Mouse (Mus musculus): ENCODE measurements around the gene Naa10. TPM values are rescaled to one million over a fixed set of nuclear protein-coding genes. Genes with fewer than 3 reads are reported as not detected.

Gene Naa10
- polyA plus RNA-seq (2015; fragmentation: Nextera tagmentation; extraction: Ambion mirVana) = 212 and 213 TPM in 2 replicates

DNA sequence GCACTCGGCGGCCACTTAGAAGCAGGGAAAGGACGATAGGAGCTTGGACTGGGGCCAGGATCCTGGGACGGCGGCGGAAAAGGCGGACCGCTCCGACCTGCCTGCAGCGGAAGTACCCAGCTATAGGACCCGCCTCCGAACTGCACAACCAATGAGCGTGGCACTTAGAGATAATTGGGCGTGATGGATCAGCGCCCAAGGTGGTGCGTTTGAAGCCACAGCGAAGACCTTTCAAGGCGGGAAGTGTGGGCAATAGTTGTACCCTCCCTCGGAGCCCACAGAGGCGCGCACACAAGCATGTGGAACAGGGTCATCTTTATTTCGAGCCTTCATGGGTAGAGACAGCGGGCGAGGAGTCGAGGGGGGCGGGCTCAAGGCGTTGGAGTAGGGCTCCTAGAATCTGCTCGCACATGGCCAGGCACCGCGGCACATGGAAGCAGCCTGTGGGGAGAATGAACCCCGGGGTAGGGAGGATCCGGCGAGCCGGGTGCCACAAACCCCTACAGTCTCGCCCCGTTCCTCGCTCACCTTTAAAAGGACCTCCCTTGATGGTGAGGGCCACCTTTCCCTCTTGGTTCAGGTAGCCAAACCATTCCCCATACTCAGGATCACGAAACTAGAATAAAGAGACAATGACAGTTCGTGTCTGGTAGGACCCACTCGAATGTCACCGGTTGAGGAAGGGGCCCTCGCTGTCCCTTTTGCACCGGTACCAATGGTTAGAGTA, at the start of gene Naa10, which contains the start of gene Arhgap4:
Gene Naa10, minus strand, starts transcription at position 122 of the 727 bp plus-strand sequence.
Gene Arhgap4, minus strand, starts transcription at position 48 of the 727 bp plus-strand sequence.
- peak; percentile 85 for DNase-seq (ENCODE audit: low spot score)

DNA sequence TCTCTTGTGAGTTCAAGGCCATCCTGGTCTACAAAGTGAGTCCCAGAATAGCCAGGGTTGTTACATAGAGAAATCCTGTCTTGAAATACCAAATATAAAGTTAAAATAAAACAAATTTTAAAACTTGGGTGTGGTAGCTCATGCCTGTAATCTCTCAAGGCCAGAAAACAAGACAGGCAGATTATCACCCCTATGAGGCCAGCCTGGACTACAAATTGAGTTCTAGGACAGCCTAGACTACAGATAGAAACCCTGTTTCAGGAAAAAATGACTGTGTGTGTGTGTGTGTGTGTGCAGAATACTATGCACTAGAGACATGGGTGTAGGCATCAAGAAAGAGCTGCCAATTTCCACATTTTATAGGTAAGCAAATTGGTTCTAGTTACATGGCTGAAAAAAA, 49.0 kb upstream of the Naa10 start:
- no peak for DNase-seq (ENCODE audit: low spot score)

DNA sequence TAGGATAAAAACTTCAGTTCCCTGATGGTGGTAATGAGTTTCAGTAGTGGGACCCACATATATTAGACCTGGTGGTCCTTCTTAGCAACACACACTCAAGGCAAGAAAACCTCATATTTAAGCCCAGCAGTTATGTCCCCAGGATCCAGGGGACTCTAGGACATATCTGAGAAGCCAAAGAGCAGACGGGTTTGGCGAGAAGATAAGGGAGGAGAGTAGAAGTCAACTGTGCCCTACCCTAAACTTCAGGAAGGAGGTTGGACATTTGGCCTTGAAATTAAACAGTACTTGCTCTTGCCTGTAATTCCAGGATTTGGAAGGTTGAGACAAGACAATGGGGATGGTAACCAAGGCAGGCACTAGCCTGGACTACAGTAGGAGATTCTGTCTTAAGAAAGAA, 48.0 kb upstream of the Naa10 start:
- DNase-seq (ENCODE audit: low spot score) = no peak

DNA sequence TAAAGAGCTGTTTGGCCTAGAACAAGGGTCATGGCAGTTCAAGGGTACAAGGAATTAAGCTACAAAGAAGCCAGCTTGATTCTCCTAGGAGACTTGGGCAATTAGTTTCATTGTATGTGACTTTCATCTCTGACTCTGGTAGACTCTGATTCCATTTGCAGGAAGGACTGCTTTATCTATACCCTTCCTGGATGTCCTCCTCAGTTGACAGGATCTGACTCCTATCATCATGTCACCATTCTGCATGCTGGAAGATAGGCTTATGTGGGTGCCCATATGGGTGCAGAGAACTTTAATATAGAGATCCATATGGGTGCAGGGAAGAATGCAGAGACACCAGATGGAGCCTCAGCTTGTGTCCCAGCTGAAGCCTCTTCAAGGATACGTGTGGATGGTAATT, 47.4 kb upstream of the Naa10 start:
- no peak for DNase-seq (ENCODE audit: low spot score)

DNA sequence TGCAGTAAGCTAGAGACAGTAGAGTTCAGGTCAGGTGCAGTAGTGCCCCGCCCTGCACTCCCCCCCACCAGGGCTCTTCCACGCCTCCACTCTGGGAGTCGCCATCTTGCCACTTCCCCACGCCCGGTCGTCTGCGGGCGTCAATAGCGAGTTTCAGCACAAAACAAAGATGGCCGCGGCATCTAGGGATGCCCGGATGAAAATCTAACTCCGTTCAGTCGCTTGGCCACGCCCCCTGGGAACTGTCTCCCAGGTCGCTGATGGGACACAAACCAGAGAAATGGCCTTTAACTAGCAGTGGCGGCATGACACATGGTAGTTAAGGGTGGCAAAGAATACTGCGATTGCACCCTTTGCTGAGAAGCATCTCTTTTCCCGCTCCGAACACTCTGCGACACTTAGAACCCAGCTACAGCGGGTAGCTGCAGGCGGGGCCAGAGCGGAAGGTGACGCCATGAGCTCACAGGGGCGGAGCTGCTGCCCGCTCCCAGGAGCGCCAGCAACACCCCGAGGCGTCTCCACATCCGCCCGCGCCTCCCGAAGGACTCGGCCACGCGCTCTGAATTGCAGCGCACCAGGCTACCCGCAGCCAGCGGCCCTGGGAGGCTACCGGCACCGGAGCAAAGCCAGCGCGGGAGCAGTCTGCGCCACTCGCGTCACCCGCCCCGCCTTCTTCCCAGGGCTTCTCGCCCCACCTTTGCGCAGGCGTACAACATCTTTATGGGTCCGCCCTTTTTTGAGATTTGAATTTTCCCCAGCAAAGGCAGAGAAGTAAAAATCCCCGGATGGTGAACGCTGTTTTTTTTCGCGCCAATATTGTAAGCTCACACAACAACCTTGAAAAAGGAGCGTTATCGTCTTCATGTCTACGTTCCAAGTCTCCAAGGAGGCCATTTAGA, 45.7 kb upstream of the Naa10 start:
- DNase-seq (ENCODE audit: low spot score) = peak; percentile 90

DNA sequence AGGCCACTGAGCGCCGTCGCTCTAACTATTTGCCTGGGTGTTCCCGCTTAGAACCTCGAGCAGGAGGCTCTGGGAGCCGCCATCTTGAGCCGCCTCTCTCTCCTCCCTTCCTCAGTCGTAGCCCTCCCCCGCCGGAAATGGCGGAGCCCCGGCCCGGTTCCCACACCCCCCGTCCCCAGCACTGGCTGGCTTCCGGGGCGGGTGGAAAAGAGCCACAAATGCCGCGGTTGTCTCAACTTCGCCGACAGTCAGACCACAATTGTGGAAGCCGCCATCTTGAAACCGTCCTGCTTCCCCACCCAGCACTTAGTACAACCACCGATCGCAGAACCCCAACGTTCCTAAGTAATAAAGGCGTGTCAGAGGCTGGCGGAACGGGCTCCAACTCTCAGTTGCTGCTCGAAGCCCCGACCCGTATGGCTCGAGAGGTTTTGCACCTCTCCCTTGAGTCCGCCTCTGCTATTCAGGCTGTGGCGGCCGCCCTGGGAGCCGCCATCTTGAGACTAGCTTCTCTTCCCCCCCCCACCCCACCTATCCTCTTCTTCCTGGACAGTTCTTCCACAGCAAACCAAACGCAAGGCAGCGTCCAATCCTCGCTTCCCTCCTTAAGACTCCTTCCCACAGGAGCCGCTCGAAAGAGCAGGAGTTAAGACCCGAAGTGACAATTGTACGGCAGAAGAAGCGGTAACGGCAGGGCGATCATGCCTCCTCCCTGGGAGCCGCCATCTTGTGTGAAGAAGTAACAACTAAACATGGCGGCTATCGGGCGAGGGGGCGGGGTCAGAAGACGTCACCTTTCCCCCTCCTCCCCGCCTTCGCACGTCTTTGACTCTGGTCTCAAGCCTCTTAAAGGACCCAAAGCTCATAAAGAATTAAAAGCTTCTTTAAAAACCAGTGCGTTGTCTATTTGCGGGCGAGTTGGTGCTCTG, 44.8 kb upstream of the Naa10 start, which contains the start of gene Hcfc1:
Gene Hcfc1, minus strand, starts transcription at position 110 of the 929 bp plus-strand sequence.
- DNase-seq (ENCODE audit: low spot score) = peak; percentile 86

DNA sequence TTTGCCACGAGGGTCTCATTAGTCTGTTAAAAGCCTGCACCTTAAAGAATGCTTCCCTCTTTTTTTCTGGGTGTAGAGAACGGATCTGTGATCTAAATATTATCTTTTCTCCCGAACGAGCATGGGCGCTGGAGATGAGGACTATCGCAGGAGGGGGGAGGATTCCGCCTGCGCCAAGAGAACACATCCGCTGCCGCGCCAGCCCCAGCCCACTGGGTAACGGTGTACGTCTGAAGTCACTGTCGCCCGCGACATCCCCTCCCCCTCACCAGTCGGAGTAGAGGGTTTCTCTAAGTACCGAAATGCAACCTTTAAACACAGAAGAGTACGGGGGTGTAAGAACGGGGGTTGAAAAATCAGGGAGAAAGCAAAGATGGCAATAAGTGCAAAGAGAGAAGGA, 43.6 kb upstream of the Naa10 start:
- peak; percentile 66 for DNase-seq (ENCODE audit: low spot score)

DNA sequence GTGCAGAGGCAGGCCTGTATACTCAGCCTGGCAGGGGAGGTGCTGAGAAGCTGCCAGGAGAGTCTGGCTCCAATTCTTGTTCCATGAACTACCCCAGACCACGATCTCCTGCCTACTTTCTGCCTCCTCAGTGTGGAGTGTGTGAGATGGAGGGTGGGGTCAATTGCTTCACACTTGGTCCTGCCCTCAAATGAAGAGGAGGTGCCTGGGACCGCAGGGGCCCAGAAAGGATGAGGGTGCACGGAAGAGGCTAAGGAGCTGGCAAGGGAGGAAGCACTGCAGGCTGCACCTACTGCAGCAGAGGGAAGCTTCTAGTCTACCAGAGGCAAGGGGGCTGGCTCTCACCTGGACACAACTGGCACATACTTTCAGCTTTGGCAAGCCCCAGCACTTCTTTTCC, 42.6 kb upstream of the Naa10 start:
- DNase-seq (ENCODE audit: low spot score) = peak; percentile 43

DNA sequence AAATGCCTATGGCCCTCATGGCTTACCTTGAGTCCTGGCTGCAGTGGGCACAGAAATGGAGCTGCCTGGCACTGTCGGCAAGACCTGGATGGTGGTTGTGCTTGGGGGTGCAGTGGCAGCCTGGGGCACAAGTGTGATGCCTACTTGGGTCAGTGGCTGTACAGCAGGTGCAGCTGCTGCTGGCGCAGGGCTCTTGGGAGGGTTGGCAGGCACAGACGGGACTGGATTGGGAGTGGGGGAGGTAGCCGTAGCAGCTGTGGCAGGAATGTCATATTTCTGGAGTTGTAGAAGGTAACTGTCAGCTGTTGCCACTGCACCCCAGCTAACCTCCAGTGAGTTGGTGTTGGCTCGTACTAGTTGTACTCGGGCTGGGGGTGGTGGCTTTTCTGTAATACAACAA, 33.2 kb upstream of the Naa10 start:
- DNase-seq (ENCODE audit: low spot score) = no peak

DNA sequence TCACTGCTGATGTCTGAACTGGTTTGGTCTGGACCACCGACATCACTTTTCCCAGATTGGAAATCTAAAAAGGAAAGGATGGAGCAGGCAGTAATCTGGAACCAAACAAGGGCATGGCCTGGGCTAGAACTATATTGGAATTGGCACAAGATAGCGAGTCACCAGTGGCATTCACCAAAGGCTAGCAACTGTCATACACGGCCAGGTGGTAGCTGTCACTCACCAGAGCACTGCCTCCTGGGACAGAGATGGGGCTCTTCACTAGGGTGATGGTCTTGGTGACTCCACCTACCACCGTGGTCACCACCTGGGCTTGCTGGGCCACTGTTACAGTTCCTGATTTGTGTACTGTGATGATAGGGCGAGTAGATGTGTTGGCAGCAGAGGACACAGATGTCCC, 30.9 kb upstream of the Naa10 start:
- no peak for DNase-seq (ENCODE audit: low spot score)

DNA sequence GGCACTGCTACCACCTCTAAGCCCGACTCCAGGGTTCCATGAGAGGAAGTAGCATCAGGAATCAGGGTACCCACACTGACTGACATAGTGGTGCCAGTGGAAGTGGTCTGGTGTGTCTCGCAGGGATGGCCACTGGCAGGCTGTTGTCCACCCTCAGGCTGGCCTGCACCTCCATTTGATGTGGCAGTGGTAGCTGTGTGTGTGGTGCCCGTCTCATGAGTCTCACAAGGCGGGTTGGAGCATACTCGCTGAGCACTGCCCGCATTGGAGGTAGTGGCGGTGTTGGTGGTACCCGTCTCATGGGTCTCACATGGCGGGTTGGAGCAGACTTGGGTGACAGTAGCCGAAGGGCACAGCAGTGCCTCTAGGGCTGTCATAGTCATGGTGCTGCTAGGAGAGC, 27.6 kb upstream of the Naa10 start:
- no peak for DNase-seq (ENCODE audit: low spot score)

DNA sequence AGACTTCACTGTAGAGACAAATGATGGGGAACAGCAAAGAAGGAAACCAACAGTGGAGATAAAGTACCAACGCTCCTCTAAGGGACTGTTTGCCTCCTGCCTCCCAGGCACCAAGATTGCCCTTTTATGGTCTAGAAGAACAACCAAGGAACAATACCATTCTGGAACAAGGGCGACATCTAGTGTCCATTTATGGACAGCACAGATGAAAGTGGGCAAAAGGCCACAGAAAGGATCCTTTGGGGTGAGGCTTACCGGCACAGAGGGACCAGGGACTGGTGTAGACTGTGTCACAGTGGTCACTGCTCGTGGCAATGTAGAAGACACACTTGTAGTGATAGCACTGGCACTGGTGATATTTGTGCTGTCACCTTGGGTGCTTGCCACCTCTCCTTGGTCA, 26.9 kb upstream of the Naa10 start:
- DNase-seq (ENCODE audit: low spot score) = peak; percentile 64

DNA sequence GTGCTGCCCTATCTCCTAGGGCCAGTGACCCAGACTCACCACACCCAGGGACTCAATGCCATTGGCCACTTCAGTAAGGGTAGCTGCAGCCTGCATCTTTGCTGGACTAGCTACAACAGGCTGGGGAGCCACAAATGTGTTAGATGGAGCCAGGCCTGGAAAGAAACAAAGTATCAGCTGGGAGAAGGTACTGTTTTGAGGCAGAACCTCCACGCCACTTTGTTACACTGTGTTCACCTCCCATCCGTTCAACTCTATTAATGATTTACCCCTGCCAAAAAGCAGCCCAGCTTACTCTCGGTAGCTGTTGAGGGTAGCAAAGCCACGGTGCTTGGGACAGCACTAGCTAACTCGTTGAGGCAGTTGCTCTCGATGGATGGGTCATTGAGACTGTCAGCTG, 25.2 kb upstream of the Naa10 start:
- no peak for DNase-seq (ENCODE audit: low spot score)

DNA sequence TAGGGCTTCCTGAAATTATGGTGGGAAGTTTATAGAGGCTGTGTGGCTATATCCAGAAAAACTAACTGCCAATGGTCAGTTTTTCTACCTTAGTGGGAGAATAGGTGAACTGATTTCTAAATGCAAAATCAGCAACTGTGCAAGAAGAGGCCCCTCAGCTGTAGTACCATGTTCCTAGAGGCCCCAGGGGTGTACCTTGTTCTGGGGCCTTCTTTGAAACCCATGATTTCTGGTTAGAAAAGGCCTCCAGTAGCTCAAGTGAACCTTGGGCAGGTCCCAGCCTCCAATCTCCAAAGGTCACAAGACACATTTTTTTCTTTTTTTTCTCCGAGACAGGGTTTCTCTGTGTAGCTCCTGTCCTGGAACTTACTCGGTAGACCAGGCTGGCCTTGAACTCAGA, 20.6 kb upstream of the Naa10 start:
- no peak for DNase-seq (ENCODE audit: low spot score)

DNA sequence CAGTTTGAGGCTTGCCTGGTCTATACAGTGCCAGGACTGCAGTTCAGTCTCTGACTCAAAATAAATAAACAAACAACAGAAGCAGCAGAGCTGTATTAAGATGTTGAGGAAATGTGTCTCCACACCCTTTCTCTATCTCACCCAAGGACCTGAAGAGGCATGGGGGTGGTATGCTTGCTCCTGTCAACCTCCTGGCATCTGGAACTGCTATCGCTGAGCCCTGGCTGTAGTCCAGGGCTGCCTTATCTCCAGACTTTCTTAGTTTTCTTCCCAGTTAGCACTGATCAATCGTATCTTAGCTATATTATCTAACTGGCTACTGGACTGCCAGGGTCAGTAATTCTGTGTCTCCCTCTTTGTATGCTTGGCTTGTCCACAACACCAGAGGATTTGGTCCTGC, 20.1 kb upstream of the Naa10 start:
- DNase-seq (ENCODE audit: low spot score) = no peak

DNA sequence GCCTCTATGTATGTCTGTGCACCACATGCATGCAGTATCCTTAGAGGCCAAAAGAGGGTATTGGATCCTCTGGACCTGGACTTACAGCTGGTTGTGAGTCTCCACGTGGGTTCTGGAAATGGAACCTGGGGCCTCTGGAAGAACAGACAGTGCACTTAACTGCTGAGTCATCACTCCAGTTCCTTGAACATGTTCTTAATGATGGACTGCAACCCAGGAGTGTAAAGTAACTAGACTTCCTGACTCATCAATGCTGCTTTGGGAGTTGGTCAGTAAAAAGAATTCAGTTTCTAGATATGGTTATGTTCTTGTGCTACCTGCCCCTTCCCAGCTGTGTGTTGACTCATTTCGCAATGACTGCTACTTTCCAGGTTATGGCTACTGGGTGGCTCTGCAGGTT, 10.1 kb upstream of the Naa10 start:
- no peak for DNase-seq (ENCODE audit: low spot score)

DNA sequence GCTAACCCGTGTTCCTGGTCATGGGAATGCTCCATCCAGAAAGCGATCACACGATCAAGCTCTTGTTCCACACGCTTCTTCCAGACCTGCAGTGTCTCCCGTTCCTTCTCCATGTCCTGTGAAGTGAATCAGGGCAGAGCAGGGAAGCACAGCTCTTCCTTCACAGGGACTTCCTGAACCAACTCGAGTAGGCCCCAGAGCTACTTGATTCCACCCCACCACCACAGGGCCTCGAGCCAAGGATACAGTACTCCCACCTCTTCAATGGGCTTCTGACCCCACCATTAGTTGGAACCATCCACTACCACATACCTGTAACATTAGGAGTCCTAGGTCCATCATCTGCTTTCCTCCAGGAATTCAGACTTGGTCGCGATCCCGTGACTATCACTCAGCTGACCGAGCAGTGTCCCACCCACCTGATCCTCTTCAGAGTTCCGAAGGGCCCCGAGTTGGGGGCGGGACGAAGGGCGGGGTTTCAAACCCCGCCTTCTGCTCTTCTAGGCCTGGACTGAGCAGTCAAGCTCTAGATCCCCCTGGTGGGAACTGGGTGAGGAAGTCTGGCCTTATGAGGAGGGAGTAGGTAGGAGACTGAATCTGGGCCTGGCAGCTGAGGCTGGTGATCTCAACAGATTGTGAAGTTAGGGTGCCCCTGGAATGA, 8.8 kb upstream of the Naa10 start, which contains the start of gene Renbp:
Gene Renbp, minus strand, starts transcription at position 449 of the 661 bp plus-strand sequence.
- peak; percentile 51 for DNase-seq (ENCODE audit: low spot score)

DNA sequence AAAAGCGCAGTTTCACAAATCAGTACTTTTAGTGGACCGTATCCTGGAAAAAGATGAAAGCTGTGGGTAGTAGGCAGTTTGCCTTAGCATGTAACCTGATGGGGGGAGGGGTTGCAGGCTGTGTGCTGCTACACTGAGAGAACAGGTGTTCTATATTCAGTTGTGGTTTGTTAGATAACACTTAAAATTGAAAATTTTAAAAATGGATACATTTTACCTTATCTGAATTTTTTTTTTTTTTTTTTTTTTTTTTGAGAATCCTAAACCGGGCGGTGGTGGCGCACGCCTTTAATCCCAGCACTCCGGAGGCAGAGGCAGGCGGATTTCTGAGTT, 772 bp upstream of the Naa10 start:
- peak; percentile 33 for DNase-seq (ENCODE audit: low spot score)

DNA sequence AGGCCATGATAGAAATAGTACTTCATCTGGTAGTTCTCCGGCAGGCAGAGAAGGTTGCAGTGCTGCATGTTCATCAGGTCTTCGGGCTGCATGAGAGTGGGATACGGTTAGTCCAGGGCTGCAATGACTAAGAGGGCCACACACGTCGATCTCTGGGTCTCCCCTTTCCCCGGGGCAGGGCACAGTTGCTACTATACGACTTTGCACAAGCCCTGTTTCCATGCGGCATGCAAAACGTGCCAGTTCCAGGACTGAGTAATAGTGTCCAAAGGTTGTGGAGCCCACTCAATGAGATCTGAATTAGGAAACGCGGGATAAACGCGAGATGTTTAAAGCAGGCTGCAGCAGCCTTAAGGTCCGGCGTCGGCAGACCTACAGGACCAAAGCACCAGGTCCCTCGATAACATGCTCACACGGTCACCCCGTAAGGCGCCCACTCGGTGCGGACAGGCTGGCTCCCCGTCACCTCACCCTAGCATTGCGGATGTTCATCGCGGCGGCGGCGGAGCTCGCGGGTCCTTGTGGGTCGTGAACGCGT, 390 bp downstream of the Naa10 start:
- DNase-seq (ENCODE audit: low spot score) = no peak

DNA sequence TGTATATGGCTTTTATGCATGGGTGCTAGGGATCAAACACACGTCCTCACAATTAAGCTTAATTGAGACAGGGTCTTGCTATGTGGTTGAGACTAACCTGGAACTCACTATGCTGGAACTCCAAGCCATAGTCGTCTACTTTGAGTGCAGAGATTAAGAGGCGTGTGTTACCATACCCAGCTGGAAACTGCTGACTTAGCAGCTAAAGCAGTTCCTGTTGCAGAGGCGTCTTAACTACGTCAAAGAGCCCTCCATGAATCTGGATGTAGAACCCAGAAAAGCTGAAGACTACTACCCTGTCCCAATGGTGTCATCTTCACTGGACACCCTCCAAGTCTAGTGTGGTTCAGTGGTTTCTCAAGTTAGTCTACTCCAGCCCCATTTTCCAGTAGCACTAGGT, 3.1 kb downstream of the Naa10 start:
- no peak for DNase-seq (ENCODE audit: low spot score)

DNA sequence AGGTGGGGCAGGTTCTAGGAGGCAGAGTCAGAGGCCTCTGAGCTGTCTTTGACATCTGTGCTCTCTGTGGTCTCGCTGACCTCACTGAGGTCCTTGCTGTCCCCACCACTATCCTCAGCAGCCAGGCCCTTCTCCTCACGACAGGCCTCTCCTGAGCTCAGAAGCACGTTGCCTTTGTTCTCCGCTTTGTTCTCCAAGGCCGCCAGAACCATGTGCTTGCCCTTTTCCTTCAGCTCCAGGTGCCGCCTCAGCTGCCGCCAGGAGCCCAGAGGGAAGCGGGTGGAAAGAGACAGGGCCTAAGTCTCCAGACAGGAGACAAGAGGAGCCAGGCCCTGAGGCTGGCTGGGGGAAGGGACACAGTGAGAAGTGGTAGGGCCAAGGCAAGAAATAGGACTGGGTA, 4.8 kb downstream of the Naa10 start:
- no peak for DNase-seq (ENCODE audit: low spot score)
